ENCODE assay signal across 11 mouse cellular contexts in the genomic region with DNA sequence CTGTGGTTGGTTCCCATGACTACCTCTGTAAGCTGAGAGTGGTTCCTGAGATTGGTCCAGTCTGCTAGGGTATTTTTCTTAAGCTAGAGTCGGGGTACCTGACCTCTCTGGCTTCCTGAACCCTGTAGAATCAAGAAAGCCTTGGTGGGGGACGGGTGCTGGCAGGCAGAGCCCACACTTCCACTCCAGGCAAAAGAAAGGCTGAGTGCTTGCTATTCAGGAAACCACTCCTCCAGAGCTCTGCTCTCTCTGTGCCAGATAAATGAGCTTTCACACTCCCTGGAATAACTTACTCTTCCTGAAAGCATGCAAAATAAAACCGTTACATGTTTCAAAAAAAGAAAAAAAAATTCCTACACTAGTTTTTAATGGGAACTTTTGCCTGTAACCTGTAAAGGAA. TPM values are rescaled to one million over a fixed set of nuclear protein-coding genes. Genes with fewer than 3 reads are reported as not detected.
DNase-seq lines count a peak whose midpoint lies in the region; ATAC-seq and TF ChIP-seq lines count a peak whose summit lies in the region.
"Had no signal": no experiment of that assay in that cellular context is flagged by ENCODE, and none has a peak within 500 bp of the region (broad histone marks: within the 10 kb centered on the region; RNA-seq: fewer than 3 reads in every experiment).

No protein-coding gene starts in this region.

- no peak overlapping the region for H3K9ac ChIP-seq in heart, embryonic 12.5 days
- no peak overlapping the region for H3K9ac ChIP-seq in lung, embryonic 14.5 days
- no peak overlapping the region for H3K9ac ChIP-seq in forebrain, embryonic 13.5 days
- no peak overlapping the region for H3K9ac ChIP-seq in hindbrain, embryonic 16.5 days (ENCODE audit: low read depth, low read length)

- peaks cover 22% of the 10 kb centered on the region for H3K4me1 ChIP-seq in heart, embryonic 12.5 days (replicated peaks)
- 0 out of 2 replicates have a peak, but pooled peaks cover 9% of the 10 kb centered on the region for H3K4me1 ChIP-seq in lung, embryonic 14.5 days (ENCODE audit: insufficient read depth)
- H3K4me1 ChIP-seq in forebrain, embryonic 13.5 days, result peaks cover 14% of the 10 kb centered on the region
- H3K4me1 ChIP-seq in hindbrain, embryonic 16.5 days (ENCODE audit: control insufficient read depth, insufficient read depth, low read depth, low read length), result peaks cover 19% of the 10 kb centered on the region

- no peaks in the 10 kb centered on the region for H3K27me3 ChIP-seq in heart, embryonic 12.5 days (replicated peaks)
- no peaks in the 10 kb centered on the region for H3K27me3 ChIP-seq in lung, embryonic 14.5 days (ENCODE audit: insufficient read depth, low read length)
- H3K27me3 ChIP-seq in forebrain, embryonic 13.5 days, result no peaks in the 10 kb centered on the region
- H3K27me3 ChIP-seq in hindbrain, embryonic 16.5 days (replicated peaks; ENCODE audit: control insufficient read depth, insufficient read depth, low read length), result no peaks in the 10 kb centered on the region

- TF ChIP-seq CTCF in lung, embryonic 14.5 days (IDR thresholded peaks at IDR 0.05; ENCODE audit: low read depth), result no peak

- no peak overlapping the region for H3K4me3 ChIP-seq in heart, embryonic 12.5 days
- no peak overlapping the region for H3K4me3 ChIP-seq in lung, embryonic 14.5 days (ENCODE audit: low read depth, low read length)
- H3K4me3 ChIP-seq in forebrain, embryonic 13.5 days, result no peak overlapping the region
- H3K4me3 ChIP-seq in hindbrain, embryonic 16.5 days (ENCODE audit: low read length), result no peak overlapping the region

- H3K27ac ChIP-seq in heart, embryonic 12.5 days (ENCODE audit: poor library complexity, severe bottlenecking), result peak overlapping the region; percentile 7; the same call in 1 of the 2 replicates
- H3K27ac ChIP-seq in lung, embryonic 14.5 days (ENCODE audit: low read depth), result no peak overlapping the region
- no peak overlapping the region for H3K27ac ChIP-seq in forebrain, embryonic 13.5 days
- H3K27ac ChIP-seq in hindbrain, embryonic 16.5 days (ENCODE audit: low read depth, low read length), result peak overlapping the region; percentile 34; the same call in 1 of the 2 replicates

- no peaks in the 10 kb centered on the region for H3K9me3 ChIP-seq in heart, embryonic 12.5 days (replicated peaks)
- no peaks in the 10 kb centered on the region for H3K9me3 ChIP-seq in lung, embryonic 14.5 days (ENCODE audit: low read depth, low read length)
- H3K9me3 ChIP-seq in forebrain, embryonic 13.5 days (replicated peaks), result no peaks in the 10 kb centered on the region
- H3K9me3 ChIP-seq in hindbrain, embryonic 16.5 days (ENCODE audit: control insufficient read depth, low read length), result no peaks in the 10 kb centered on the region

- ATAC-seq in heart, embryonic 12.5 days (ENCODE audit: insufficient number of reproducible peaks, low FRiP score), result peak; percentile 67
- ATAC-seq in lung, embryonic 14.5 days (ENCODE audit: insufficient read depth), result peak; percentile 52; the same call in 1 of the 2 replicates
- ATAC-seq in forebrain, embryonic 13.5 days, result peak; percentile 77
- ATAC-seq in hindbrain, embryonic 16.5 days, result peak; percentile 74
- ATAC-seq: intestine, postnatal 0 days had no signal

- intact Hi-C loops in heart, postnatal 10 days (cut with DNase I), result no loop called here
- intact Hi-C loops in gastrocnemius, postnatal 36 days (cut with DNase I), result no loop called here

- 12% methylated on average over 3 of the region's 3 CpGs for WGBS in heart, embryonic 12.5 days
- 5% methylated on average over 3 of the region's 3 CpGs for WGBS in lung, embryonic 14.5 days
- 11% methylated on average over 3 of the region's 3 CpGs for WGBS in forebrain, embryonic 13.5 days
- 19% methylated on average over 3 of the region's 3 CpGs for WGBS in hindbrain, embryonic 16.5 days

- DNase-seq in heart, postnatal 10 days, result no peak
- DNase-seq in lung, embryonic 14.5 days, result peak; percentile 45
- DNase-seq in lung, postnatal 25 days (ENCODE audit: low spot score), result no peak
- DNase-seq in thymus, postnatal 0 days (ENCODE audit: low spot score), result no peak
- DNase-seq in gastrocnemius, postnatal 36 days, result no peak
- DNase-seq: embryo, embryonic 11 days; thymus, adult 2 months had no signal

- no peak overlapping the region for H3K4me2 ChIP-seq in heart, embryonic 12.5 days
- H3K4me2 ChIP-seq in lung, embryonic 14.5 days, result no peak overlapping the region; the same call in 1 of the 2 replicates
- no peak overlapping the region for H3K4me2 ChIP-seq in forebrain, embryonic 13.5 days
- H3K4me2 ChIP-seq in hindbrain, embryonic 16.5 days (ENCODE audit: low read length), result no peak overlapping the region

- H3K36me3 ChIP-seq in heart, embryonic 12.5 days, result no peaks in the 10 kb centered on the region
- no peaks in the 10 kb centered on the region for H3K36me3 ChIP-seq in lung, embryonic 14.5 days (ENCODE audit: insufficient read depth)
- no peaks in the 10 kb centered on the region for H3K36me3 ChIP-seq in forebrain, embryonic 13.5 days (ENCODE audit: poor library complexity, severe bottlenecking)
- H3K36me3 ChIP-seq in hindbrain, embryonic 16.5 days (ENCODE audit: control insufficient read depth, insufficient read depth, low read length), result no peaks in the 10 kb centered on the region

RNA-seq across cellular contexts. Expression of a gene that starts 38.5 kb away (rescaled TPM):
- polyA plus RNA-seq in heart, embryonic 12.5 days (2016; fragmentation: Nextera tagmentation; extraction: Ambion mirVana), result 7.3 and 10.1 TPM in 2 replicates
- total RNA-seq in heart, postnatal 10 days (2021), result 10 to 100 TPM; 18.8 to 21.1 TPM
- 24.2 and 28.9 TPM in 2 replicates for polyA plus RNA-seq in lung, embryonic 14.5 days (2014; fragmentation: Nextera tagmentation; extraction: Ambion mirVana)
- 24.5 and 27.0 TPM in 2 replicates for polyA plus RNA-seq in forebrain, embryonic 13.5 days (2015; fragmentation: Nextera tagmentation; extraction: Ambion mirVana)
- polyA plus RNA-seq in hindbrain, embryonic 16.5 days (2015; fragmentation: Nextera tagmentation; extraction: Ambion mirVana), result 27.9 and 28.9 TPM in 2 replicates
- polyA plus RNA-seq in thymus, postnatal 0 days (2015; fragmentation: Nextera tagmentation; extraction: Ambion mirVana), result 0.91 and 1.2 TPM in 2 replicates
- 10 to 100 TPM; 10.4 to 11.6 TPM for total RNA-seq in gastrocnemius, postnatal 36 days (2021)

RNA-seq across cellular contexts. Expression of a gene that starts 38.5 kb away (rescaled TPM):
- 25.6 and 30.2 TPM in 2 replicates for polyA plus RNA-seq in heart, embryonic 12.5 days (2016; fragmentation: Nextera tagmentation; extraction: Ambion mirVana)
- total RNA-seq in heart, postnatal 10 days (2021), result 10 to 100 TPM; 15.4 to 16.3 TPM
- polyA plus RNA-seq in lung, embryonic 14.5 days (2014; fragmentation: Nextera tagmentation; extraction: Ambion mirVana), result 45.5 and 46.7 TPM in 2 replicates
- polyA plus RNA-seq in forebrain, embryonic 13.5 days (2015; fragmentation: Nextera tagmentation; extraction: Ambion mirVana), result 28.9 and 29.5 TPM in 2 replicates
- 30.9 and 33.0 TPM in 2 replicates for polyA plus RNA-seq in hindbrain, embryonic 16.5 days (2015; fragmentation: Nextera tagmentation; extraction: Ambion mirVana)
- 27.9 and 28.9 TPM in 2 replicates for polyA plus RNA-seq in thymus, postnatal 0 days (2015; fragmentation: Nextera tagmentation; extraction: Ambion mirVana)
- total RNA-seq in gastrocnemius, postnatal 36 days (2021), result 1 to 10 TPM; 6.8 to 9.4 TPM

Comparison
In these comparisons a context has a peak if more than half of its experiments do, and no peak if none do; other contexts are left out.
1. H3K27ac ChIP-seq: peak in heart, embryonic 12.5 days (single experiment) and hindbrain, embryonic 16.5 days (single experiment); none in lung, embryonic 14.5 days (single experiment) and forebrain, embryonic 13.5 days (single experiment).
2. Peak in every context shown above with its lines, with median percentiles within 50 percentile points of each other: ATAC-seq.